Mouse (Mus musculus) thymus, adult 2 months (tissue): ENCODE data around the gene Gm9048.
"Not testable (repeated sequence)": the region's sequence is repeated elsewhere in the genome, so short reads cannot be mapped to it uniquely, and the experiment has no call there.

ENCODE experiments used
- CTCF ChIP-seq: fragments of 200-500 bp; IDR thresholded peaks from 2 replicates; pipeline ENCODE4 v1.5.1; 2012; ENCODE audit warnings: mild to moderate bottlenecking, control low read depth, low read length, moderate library complexity, borderline replicate concordance; ENCODE audit not compliant: control insufficient read depth, poor library complexity, insufficient read depth; ENCODE audit errors: extremely low read depth
- POLR2A ChIP-seq: fragments of 200-500 bp; IDR thresholded peaks from 2 replicates; pipeline ENCODE4 v1.6.1; 2012; ENCODE audit warnings: mild to moderate bottlenecking, low read length, control low read depth, moderate library complexity; ENCODE audit not compliant: control insufficient read depth, poor library complexity, insufficient read depth; ENCODE audit errors: extremely low read depth

DNA sequence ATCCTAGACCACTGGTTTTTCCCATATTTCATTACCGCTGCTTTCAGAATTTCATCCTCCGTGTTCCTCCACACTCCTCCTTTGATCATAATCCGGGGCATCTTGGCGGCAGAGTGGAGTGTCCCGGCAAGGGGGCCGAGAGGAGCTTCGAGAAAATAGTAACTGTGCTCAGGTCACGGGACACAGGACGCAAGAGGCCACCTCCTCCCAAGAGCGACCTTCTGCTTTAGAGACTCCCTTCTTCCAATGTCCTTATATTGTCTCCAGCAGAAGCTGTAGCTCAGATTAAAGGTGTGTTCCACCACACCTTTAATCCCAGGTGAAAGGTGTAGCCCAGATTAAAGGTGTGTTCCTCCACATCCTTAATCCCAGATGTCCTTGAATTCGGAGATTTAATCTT is 21.6 kb downstream of the Gm9048 start, which contains the start of gene Gm9040:
- TF ChIP-seq CTCF, POLR2A: not testable (repeated sequence)
